7 mouse cellular contexts compared by ENCODE assay signal in the genomic region with DNA sequence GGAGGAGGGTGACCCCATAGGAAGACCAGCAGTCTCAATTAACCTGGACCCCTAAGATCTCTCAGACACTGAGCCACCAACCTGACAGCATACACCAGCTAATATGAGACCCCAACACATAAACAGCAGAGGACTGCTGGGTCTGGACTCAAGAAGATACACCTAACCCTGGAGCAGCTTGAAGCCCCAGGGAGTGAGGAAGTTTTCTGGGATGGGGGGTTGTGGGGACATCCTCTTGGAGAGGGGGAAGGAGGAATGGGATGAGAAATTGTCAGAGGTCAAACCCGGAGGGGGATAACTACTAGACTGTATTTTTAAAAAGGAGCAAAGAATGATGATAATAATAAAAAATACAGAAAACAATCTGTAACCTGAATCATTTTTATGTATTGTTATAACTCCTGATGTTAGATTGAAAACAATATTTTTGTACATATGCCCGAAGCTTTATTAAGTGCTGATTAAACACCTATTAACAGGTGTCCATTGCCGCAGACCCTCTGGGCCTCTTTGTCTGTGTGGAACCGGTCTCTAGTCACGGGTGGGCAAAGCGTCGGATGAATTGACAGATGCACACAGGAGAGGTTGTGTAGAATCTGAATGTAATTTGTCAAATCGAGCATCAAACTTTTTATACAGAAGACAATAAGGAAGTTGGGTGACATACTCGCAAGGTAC. TPM values are rescaled to one million over a fixed set of nuclear protein-coding genes. Genes with fewer than 3 reads are reported as not detected.
DNase-seq lines count a peak whose midpoint lies in the region; ATAC-seq lines count a peak whose summit lies in the region.
"Not testable (repeated sequence)": the region's sequence is repeated elsewhere in the genome, so short reads cannot be mapped to it uniquely, and the experiment has no call there.
"Had no signal": no experiment of that assay in that cellular context is flagged by ENCODE, and none has a peak within 500 bp of the region (broad histone marks: within the 10 kb centered on the region; RNA-seq: fewer than 3 reads in every experiment).

No protein-coding gene starts in this region.

- WGBS in intestine, embryonic 14.5 days: 93% methylated on average over 9 of the region's 9 CpGs
- WGBS in midbrain, embryonic 11.5 days: 93% methylated on average over 9 of the region's 9 CpGs

- not testable (repeated sequence) for H3K9me3 ChIP-seq in intestine, embryonic 14.5 days (ENCODE audit: control insufficient read depth, low read length); midbrain, embryonic 11.5 days (ENCODE audit: control insufficient read depth, low read length)

- not testable (repeated sequence) for H3K36me3 ChIP-seq in intestine, embryonic 14.5 days (ENCODE audit: control insufficient read depth, insufficient read depth, low read length); midbrain, embryonic 11.5 days (ENCODE audit: control insufficient read depth, insufficient read depth, low read length)

- H3K4me3 ChIP-seq in intestine, embryonic 14.5 days (ENCODE audit: low read depth, low read length); midbrain, embryonic 11.5 days (ENCODE audit: low read depth, low read length): not testable (repeated sequence)

- H3K27ac ChIP-seq in intestine, embryonic 14.5 days (ENCODE audit: low read depth); midbrain, embryonic 11.5 days (ENCODE audit: low read depth, low read length): not testable (repeated sequence)

- ATAC-seq in intestine, embryonic 14.5 days (replicated peaks; ENCODE audit: low FRiP score, low TSS enrichment, low read depth); midbrain, embryonic 11.5 days (ENCODE audit: low FRiP score): not testable (repeated sequence)

- not testable (repeated sequence) for H3K9ac ChIP-seq in intestine, embryonic 14.5 days (ENCODE audit: low read length); midbrain, embryonic 11.5 days (ENCODE audit: low read length)

- not testable (repeated sequence) for H3K4me2 ChIP-seq in intestine, embryonic 14.5 days (ENCODE audit: low read length); midbrain, embryonic 11.5 days

- H3K4me1 ChIP-seq in intestine, embryonic 14.5 days (replicated peaks; ENCODE audit: control insufficient read depth, insufficient read depth, low read length); midbrain, embryonic 11.5 days (ENCODE audit: control insufficient read depth, insufficient read depth, low read length): not testable (repeated sequence)

- not testable (repeated sequence) for H3K27me3 ChIP-seq in intestine, embryonic 14.5 days (replicated peaks; ENCODE audit: control insufficient read depth, insufficient read depth, low read length); midbrain, embryonic 11.5 days (ENCODE audit: control insufficient read depth, insufficient read depth, low read length)

- DNase-seq in ES-CJ7 (ENCODE audit: low read depth, low spot score) (peak; percentile 59), R1 (ENCODE audit: low read depth, low spot score) (peak; percentile 78)
- DNase-seq in heart, adult 11 months: peak; percentile 59
- DNase-seq in intestine, embryonic 14.5 days (ENCODE audit: low spot score): peak; percentile 38
- DNase-seq in midbrain, embryonic 11.5 days (ENCODE audit: low spot score, missing footprints): peak; percentile 26

RNA-seq across cellular contexts. Expression of a gene that starts 21.4 kb away (rescaled TPM):
- polyA plus RNA-seq in intestine, embryonic 14.5 days (2014; fragmentation: Nextera tagmentation; extraction: Ambion mirVana): 1.8 and 2.3 TPM in 2 replicates
- 3.8 and 5.4 TPM in 2 replicates for polyA plus RNA-seq in midbrain, embryonic 11.5 days (2014; fragmentation: Nextera tagmentation; extraction: Ambion mirVana)
- polyA plus RNA-seq: C2C12, G1E had no signal

Comparison
In these comparisons a context has a peak if more than half of its experiments do, and no peak if none do; other contexts are left out.
1. DNase-seq: peak in every context shown above with its lines; median percentile 78 in R1; 59 in ES-CJ7; 59 in heart, adult 11 months; 38 in intestine, embryonic 14.5 days; 26 in midbrain, embryonic 11.5 days.